Mouse (Mus musculus) cortical plate, adult 2 months (tissue): Measurements from ENCODE around the gene Lyl1.

Source experiments
- CTCF ChIP-seq: fragments of 200-500 bp; IDR thresholded peaks from 2 replicates; pipeline ENCODE4 v1.5.1; 2011; ENCODE audit warnings: mild to moderate bottlenecking, control low read depth, low read length; ENCODE audit not compliant: insufficient read depth; ENCODE audit errors: extremely low read depth
- POLR2A ChIP-seq: fragments of 200-500 bp; IDR thresholded peaks from 2 replicates; pipeline ENCODE4 v1.6.1; 2011; ENCODE audit warnings: mild to moderate bottlenecking, low read length, control low read depth; ENCODE audit not compliant: insufficient read depth; ENCODE audit errors: extremely low read depth

GRCm38 (mm10) chr8:84708774-84709475 is 7.7 kb downstream of the Lyl1 start:
- TF ChIP-seq CTCF (peak; percentile 83), POLR2A (no peak)
